Mouse (Mus musculus) layer of hippocampus, adult 9-10 months (tissue): ENCODE results near the gene Olig3.

ENCODE experiments used
- DNase-seq: peaks from one replicate; pipeline ENCODE4 v3.0.0; 2022; ENCODE audit warnings: low spot score

Gene Olig3

GRCm38 (mm10) chr10:19356071-19356583 lies at the start of gene Olig3:
Gene Olig3, plus strand, starts transcription at chr10:19356533.
- no peak for DNase-seq

- no peak for DNase-seq
Measured at GRCm38 (mm10) chr10:19309681-19310395, 46.5 kb upstream of the Olig3 start.

GRCm38 (mm10) chr10:19310471-19310870 lies 45.9 kb upstream of the Olig3 start:
- DNase-seq: no peak

GRCm38 (mm10) chr10:19317962-19318812 lies 38.1 kb upstream of the Olig3 start:
- no peak for DNase-seq

GRCm38 (mm10) chr10:19321781-19322180 lies 34.6 kb upstream of the Olig3 start:
- DNase-seq: no peak

GRCm38 (mm10) chr10:19329191-19329777 lies 27.0 kb upstream of the Olig3 start:
- no peak for DNase-seq

GRCm38 (mm10) chr10:19333425-19333824 lies 22.9 kb upstream of the Olig3 start:
- no peak for DNase-seq

GRCm38 (mm10) chr10:19338695-19339630 lies 17.4 kb upstream of the Olig3 start:
- DNase-seq: no peak

GRCm38 (mm10) chr10:19344039-19344438 lies 12.3 kb upstream of the Olig3 start:
- DNase-seq: no peak

- no peak for DNase-seq
Measured at GRCm38 (mm10) chr10:19349326-19349725, 7.0 kb upstream of the Olig3 start.

- no peak for DNase-seq
Measured at GRCm38 (mm10) chr10:19352006-19352877, 4.1 kb upstream of the Olig3 start.

- DNase-seq: no peak
Measured at GRCm38 (mm10) chr10:19352878-19353301, 3.4 kb upstream of the Olig3 start.

GRCm38 (mm10) chr10:19353631-19354030 lies 2.7 kb upstream of the Olig3 start:
- DNase-seq: no peak

GRCm38 (mm10) chr10:19354146-19354545 lies 2.2 kb upstream of the Olig3 start:
- DNase-seq: no peak

GRCm38 (mm10) chr10:19355076-19355475 lies 1.3 kb upstream of the Olig3 start:
- DNase-seq: no peak

- DNase-seq: no peak
Measured at GRCm38 (mm10) chr10:19356720-19357641, 648 bp downstream of the Olig3 start.

- no peak for DNase-seq
Measured at GRCm38 (mm10) chr10:19357848-19358247, 1.5 kb downstream of the Olig3 start.

GRCm38 (mm10) chr10:19360446-19361300 lies 4.3 kb downstream of the Olig3 start:
- DNase-seq: no peak
